Mouse (Mus musculus) fibroblast of lung, adult 2 months (primary cell): ENCODE data around the gene Kif16b.

Experiments used
- DNase-seq: peaks from one replicate; pipeline ENCODE4 v3.0.0-alpha.2; 2011; ENCODE audit warnings: low read depth

Kif16b gene

DNA sequence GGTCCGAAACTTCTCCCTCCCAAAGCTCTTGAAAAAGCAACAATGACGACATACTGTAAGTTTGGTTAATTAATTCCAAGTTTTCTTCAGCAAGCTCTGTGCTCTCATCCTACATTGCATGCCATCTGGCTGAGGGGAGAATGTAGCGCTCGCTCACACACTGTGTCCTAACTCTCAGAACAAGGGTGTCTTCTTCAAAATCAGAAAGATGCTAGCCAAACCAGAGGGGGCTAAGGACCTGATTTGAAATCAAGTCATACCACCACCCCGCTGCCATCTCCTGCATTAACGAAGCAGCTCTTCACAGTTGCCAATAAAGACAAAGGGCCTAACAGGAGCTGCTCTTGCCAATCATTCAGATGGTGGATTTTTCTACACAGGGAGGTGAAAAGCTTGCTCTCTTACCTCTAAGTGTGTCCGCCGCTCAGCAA, 253.3 kb downstream of the Kif16b start:
- no peak for DNase-seq

DNA sequence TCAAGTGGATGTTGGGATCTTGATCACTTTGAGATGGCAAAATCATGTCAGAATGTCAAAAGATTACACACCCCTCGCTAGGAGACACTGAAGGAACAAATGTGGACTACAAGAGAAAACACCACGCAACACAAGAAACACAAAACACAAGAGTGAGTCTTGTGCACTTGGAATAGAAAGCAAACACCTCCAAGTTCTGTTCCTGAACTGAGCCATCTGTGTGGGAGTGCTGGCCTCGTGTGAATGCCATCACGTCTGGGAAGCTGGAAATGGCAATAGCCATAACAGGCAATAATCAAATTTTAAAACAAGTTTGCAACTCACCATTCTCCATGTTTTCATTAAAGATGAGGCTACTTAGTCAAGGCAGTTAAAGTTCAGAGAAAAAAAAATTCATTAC, 254.5 kb downstream of the Kif16b start:
- no peak for DNase-seq

GRCm38 (mm10) chr2:142641766-142642165, 259.6 kb downstream of the Kif16b start:
- no peak for DNase-seq

DNA sequence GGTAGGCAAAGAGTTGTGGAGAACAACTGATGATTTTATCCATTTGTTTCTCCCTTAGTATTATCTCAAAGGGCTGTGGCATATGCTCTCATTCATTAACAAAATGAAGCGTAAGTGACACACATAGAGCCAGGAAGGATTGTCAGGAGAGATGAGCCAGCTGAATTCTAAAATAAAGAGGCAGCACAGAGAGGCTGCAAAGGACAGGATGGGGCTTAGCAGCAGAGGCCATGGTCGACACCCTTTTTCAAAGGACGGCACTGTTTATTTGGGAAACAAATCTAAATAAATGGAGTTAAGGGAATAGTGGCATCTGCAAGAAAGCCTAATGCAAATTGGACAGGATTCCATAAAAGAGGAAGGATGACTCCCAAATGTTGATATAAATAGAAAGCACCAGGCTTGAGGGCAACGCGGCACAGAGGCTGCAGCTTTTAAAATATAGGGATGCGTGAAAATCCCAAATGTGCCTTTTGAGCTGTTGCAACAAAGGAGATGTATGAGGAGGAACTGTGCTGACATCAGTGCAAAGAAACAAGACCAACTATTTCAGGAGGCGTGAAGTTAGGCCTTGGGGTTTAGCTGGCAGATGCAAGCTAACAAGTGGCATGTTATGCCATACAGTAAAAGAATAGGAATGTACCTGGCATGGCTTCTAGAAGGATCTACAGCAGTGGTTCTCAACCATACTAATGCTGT, 265.6 kb downstream of the Kif16b start:
- no peak for DNase-seq

DNA sequence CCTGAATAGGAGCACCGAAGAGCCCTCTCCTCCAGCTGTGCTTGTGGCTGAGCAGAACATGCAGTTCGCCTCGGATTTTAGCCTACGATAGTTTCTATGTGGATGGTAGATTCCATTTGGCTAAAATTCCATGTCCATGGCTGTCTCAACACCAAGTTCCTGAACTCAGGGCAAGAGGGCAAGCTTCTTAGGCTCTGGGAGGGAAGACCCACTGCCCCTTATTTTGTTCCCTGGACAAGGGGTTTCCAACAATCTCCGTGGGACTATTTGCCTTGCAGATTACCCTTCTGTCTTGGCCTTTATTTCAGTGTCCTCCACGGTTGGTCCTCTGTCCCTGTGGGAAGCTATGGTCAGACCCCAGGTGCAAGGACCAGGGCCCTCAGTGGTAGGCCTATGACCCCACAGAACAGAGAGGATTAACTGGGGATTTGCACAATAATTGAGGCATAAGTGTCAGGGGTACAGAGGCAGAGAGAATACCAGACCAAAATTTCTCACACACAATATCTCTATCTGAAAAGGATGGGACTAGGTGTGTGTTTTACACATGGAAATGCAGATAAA, 267.3 kb downstream of the Kif16b start:
- DNase-seq = no peak

GRCm38 (mm10) chr2:142629523-142630312, 271.6 kb downstream of the Kif16b start:
- DNase-seq = no peak

DNA sequence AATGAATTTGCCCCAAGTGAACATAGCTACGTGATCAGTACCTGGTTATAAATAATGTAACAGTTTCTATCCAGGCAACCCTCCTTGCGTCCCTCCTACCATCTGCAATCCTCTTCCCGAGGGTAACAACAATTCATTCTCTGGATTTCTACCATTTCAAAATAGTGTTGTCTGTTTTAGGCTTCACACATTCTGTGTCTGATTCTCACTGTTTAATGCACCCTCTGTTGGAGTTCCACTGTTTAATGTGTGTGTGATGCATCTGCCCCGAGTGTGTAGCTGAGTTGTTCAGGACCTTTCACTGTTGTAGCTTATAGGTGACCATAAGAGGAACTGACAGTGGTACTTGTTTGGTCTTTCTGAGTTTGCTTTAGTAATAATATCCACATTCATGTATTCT, 275.6 kb downstream of the Kif16b start:
- no peak for DNase-seq

DNA sequence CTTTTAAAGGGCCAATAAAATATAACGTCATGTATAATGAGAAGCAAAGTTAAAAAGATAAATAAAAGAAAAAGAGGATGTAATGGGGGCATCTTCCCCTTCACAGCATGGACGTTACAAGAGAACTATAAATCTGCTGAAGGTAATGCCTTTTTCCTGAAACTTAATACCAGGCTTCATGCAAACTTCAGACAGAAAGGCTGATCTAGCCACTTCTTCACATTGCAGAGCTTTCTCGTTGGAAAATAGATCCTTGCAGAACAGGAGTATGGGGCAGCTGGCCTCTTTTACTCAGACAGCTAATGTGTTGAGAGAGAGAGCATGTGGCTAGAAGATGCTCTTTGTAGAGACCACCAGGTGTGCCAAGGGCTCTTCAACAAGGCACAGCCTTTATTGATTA, 276.2 kb downstream of the Kif16b start:
- no peak for DNase-seq

GRCm38 (mm10) chr2:142624254-142624653, 277.1 kb downstream of the Kif16b start:
- DNase-seq = no peak

DNA sequence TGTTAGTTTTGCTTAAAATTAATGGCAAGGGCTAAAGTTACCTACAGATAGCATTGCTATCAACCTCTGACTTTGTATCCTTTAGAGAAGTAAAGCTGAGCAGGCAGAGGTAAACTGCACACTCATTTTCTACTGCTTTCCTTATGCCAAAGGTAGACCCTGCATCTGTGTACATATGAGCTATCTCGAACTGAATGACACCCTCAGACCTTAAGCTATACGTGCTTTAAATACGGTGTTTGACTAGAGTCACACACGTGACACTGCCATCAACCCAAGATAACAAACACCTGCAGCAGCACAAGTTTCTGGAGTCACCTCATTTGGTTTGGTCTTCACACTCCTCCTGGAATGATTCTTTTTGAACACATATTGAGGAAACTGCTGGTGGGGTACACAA, 280.2 kb downstream of the Kif16b start:
- DNase-seq = no peak

DNA sequence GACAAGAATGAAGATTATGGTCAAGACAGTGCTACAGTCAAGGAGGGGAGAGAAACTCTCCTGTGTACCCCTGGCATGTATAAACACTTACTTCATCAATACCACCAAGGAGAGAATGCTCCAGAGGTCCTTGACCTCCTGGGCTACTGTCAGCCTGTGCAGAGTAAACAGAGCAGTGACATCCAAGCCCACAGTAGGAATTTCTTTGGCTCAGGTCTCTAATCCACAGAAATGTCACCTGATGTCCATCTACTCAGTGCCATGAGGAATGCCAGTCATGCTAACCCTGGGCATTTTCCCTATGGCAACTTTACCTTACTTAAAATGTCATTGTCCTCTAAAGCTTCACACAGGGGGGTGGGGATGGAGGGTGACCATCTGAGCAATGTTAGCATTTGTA, 281.4 kb downstream of the Kif16b start:
- DNase-seq = no peak

- no peak for DNase-seq
Measured at GRCm38 (mm10) chr2:142614535-142614934, 286.8 kb downstream of the Kif16b start.

GRCm38 (mm10) chr2:142612359-142612953, 288.9 kb downstream of the Kif16b start:
- no peak for DNase-seq

- DNase-seq = no peak
Measured at GRCm38 (mm10) chr2:142611113-142611512, 290.2 kb downstream of the Kif16b start.

DNA sequence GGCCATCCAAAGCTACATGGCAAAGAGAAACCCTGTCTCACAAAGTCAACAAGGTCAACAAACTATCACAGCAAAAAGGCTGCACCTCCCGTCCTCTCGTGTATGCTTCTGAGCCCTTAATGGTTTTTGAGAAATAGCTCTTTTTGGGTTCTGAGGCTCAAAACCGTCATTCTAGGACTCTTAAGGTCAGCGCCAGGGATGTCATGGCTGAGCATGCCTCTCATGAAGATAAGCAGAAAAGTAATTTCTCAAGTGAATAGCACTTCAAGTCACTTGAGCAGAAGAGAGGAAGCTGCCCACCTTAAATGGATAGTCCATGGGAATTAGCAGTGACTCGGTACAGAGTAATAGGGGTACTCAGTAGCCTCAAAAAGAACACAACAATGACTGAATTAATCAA, 291.1 kb downstream of the Kif16b start:
- DNase-seq = no peak

DNA sequence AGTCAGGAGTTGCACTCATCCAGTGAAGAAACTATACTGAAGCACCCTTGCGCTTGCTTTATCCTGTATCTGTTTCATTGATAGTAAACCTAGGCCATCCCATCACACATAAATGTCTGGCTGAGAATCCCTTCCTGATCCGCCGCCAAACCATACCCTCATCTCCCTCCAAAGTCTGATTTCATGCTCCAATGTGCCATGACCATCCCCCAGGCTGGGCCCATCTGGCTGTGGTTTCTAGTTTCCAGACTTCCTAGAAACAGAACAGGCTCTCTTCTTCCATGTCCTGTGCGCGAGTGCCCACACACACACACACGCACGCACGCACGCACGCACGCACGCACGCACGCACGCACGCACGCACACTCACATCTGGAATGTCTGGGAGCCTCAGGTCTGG, 292.6 kb downstream of the Kif16b start:
- DNase-seq = no peak

DNA sequence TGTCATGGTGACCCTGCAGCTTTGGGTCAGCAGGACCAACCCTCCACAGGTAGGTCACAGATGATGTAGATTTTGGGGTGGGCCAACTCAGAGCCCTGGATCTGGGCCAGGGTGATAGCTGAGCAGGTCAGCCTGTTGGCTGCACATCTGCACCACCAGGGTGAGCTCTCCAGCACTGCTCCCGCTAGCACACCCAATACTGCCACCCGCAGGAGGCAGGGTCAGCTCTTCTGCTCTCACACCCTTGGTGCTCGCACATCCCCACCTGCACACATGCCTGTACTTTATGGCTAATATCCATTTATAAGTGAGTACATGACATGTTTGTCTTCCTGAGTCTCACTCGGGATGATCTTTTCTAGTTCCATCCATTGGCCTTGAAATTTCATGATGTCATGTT, 296.6 kb downstream of the Kif16b start:
- DNase-seq = no peak

DNA sequence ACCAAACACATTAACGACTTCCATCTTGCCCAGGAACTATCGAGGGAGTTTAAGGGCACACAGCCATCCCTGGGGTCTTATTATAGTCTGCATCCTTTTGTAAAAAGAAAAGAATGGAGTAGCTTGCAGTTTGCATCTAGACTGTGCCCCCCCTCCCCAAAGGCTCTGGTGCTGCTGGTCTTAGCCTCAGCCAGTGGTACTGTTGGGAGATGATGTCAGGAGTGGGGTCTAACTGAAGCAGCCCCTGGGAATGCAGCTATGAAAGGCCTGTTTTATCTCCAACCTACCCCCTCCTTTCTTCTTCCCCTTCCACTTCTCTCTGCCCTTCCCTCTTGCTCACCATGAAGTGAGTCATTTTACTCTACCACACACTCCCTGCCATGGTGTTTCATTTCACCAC, 298.1 kb downstream of the Kif16b start:
- peak; percentile 16 for DNase-seq

DNA sequence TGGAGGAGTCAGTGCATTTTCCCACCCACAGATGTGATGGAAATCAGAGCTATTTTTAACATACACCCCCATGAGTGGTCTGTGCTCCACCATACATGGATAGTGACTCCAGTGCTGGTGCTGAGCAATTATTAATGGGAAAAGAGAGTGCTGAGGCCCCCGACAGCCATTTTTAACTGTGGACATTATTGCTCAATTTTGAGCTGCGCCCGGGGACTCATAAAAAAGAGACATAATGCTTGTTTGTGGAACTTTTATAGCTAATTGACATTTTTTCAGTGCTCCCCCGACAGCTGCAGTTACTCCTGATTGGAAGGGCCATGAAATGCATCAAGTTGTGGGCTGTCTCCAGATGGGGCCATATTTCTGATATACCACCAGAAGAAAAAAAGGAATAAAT, 302.1 kb downstream of the Kif16b start:
- no peak for DNase-seq

DNA sequence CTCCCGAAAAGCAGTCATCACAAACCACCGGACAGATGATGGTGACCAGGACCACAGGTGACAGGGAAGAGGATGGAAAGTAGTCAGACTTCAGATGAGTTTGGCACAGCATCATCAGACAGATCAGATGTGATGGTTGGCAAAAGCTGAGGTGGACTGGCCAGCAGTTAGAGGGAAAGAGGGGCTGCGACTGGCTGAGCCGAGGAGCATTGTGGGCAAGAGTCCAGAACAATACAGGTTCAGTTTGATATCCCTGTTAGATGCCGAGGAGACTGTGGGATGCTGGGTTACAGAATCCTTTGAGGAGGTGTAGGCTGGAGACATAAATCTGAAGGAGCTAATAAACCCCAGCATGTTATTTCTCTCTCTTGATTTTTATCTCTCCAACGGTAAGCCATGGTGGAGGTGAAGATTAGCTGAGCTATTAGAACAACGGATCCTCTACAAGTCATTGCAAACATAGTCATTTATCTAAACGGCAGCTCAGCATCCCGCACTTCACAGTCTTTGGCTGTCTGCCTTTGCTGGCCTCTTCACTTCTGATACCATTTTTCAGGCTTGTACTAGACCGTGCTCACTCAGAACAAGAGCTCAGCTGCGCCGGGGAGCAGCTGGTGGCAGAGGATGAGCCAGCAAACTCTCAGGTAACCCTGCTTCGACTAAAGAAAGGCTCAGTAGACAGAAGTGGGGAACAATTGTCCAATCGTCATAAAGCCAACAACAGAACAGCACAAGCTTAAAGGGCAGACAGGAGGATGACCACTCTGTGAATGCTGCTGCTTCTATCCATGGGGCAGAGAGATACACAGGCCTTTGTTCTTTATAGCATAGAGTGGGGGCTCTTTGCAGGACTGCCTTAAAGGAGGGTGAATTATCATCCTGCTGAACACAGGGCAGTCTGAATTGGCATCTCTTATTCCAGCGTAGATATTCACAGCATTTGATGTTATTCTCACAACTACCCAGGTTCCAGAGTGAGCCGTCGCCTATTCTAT, 304.9 kb downstream of the Kif16b start:
- DNase-seq = no peak

- no peak for DNase-seq
Measured at GRCm38 (mm10) chr2:142590938-142591337, 310.4 kb downstream of the Kif16b start.

- DNase-seq = no peak
Measured at GRCm38 (mm10) chr2:142590284-142590724, 311.0 kb downstream of the Kif16b start.
